Mouse (Mus musculus) lung, postnatal 10 days (tissue): ENCODE measurements around the gene Gemin7.
A peak's percentile ranks its signal among the peaks of the same experiment; 100 is the strongest.
"Not testable (repeated sequence)": the region's sequence is repeated elsewhere in the genome, so short reads cannot be mapped to it uniquely, and the experiment has no call there.

ENCODE experiments used
- DNase-seq: peaks from one replicate; pipeline ENCODE4 v3.0.0; 2021

Gene Gemin7

GRCm38 (mm10) chr7:19577141-19577852 is at the start of gene Gemin7, which contains the start of gene Zfp296:
Gene Gemin7 (minus strand): TSS chr7:19577595.
Gene Zfp296 (plus strand): TSS chr7:19577287.
- DNase-seq = peak; percentile 36

- no peak for DNase-seq
These were observed 46.0 kb upstream of the Gemin7 start for GRCm38 (mm10) chr7:19623433-19623832.

GRCm38 (mm10) chr7:19622241-19622640 is 44.8 kb upstream of the Gemin7 start:
- no peak for DNase-seq

- DNase-seq = no peak
These were observed 43.4 kb upstream of the Gemin7 start for GRCm38 (mm10) chr7:19620811-19621210.

GRCm38 (mm10) chr7:19619004-19619801 is 41.8 kb upstream of the Gemin7 start:
- DNase-seq = peak; percentile 89

GRCm38 (mm10) chr7:19615036-19615577 is 37.7 kb upstream of the Gemin7 start:
- no peak for DNase-seq

- no peak for DNase-seq
These were observed 33.6 kb upstream of the Gemin7 start for GRCm38 (mm10) chr7:19610969-19611368.

- no peak for DNase-seq
These were observed 32.4 kb upstream of the Gemin7 start for GRCm38 (mm10) chr7:19609641-19610332.

- no peak for DNase-seq
These were observed 29.9 kb upstream of the Gemin7 start for GRCm38 (mm10) chr7:19607291-19607690.

- not testable (repeated sequence) for DNase-seq
These were observed 27.3 kb upstream of the Gemin7 start for GRCm38 (mm10) chr7:19604606-19605214.

- DNase-seq = peak; percentile 99
These were observed 26.6 kb upstream of the Gemin7 start, which contains the start of gene Clasrp for GRCm38 (mm10) chr7:19603849-19604605. Gene Clasrp (minus strand): TSS chr7:19604486.

- DNase-seq = no peak
These were observed 25.7 kb upstream of the Gemin7 start for GRCm38 (mm10) chr7:19603055-19603454.

GRCm38 (mm10) chr7:19600562-19600961 is 23.2 kb upstream of the Gemin7 start:
- no peak for DNase-seq

GRCm38 (mm10) chr7:19593061-19593730 is 15.8 kb upstream of the Gemin7 start:
- no peak for DNase-seq

GRCm38 (mm10) chr7:19589917-19590316 is 12.5 kb upstream of the Gemin7 start:
- peak; percentile 89 for DNase-seq

GRCm38 (mm10) chr7:19589207-19589606 is 11.8 kb upstream of the Gemin7 start:
- DNase-seq = peak; percentile 67

- DNase-seq = no peak
These were observed 8.9 kb upstream of the Gemin7 start for GRCm38 (mm10) chr7:19586269-19586668.

- peak; percentile 72 for DNase-seq
These were observed 3.2 kb upstream of the Gemin7 start for GRCm38 (mm10) chr7:19580634-19581033.

- DNase-seq = no peak
These were observed 2.4 kb upstream of the Gemin7 start for GRCm38 (mm10) chr7:19579751-19580150.

GRCm38 (mm10) chr7:19578436-19578835 is 1.0 kb upstream of the Gemin7 start:
- no peak for DNase-seq

GRCm38 (mm10) chr7:19577877-19578414 is 551 bp upstream of the Gemin7 start:
- DNase-seq = no peak
